Mouse (Mus musculus): Measurements from ENCODE around the gene Mme. TPM values are rescaled to one million over a fixed set of nuclear protein-coding genes. Genes with fewer than 3 reads are reported as not detected.

The Mme gene
- polyA plus RNA-seq, 1 experiment from 2014 or later: 4.4 TPM

- Histone ChIP-seq H3K27me3 (replicated peaks) (no peaks in the 10 kb centered on the region), H3K9me3 (no peaks in the 10 kb centered on the region), H3K4me1 (no peaks in the 10 kb centered on the region), H3K9ac (no peak overlapping the region), H3K27ac (no peak overlapping the region), H3K4me3 (no peak overlapping the region), H3K36me3 (no peaks in the 10 kb centered on the region), H3K4me2 (replicated peaks) (no peak overlapping the region)
- no peak for ATAC-seq (ENCODE audit: low FRiP score, low read depth)
- WGBS: 90% methylated on average over 1 of the region's 1 CpGs
These were observed 118.2 kb downstream of the Mme start for GRCm38 (mm10) chr3:63359512-63359911.

- ATAC-seq (ENCODE audit: low FRiP score, low read depth): no peak
- Histone ChIP-seq H3K9ac (no peak overlapping the region), H3K36me3 (no peaks in the 10 kb centered on the region), H3K27me3 (replicated peaks) (no peaks in the 10 kb centered on the region), H3K4me2 (replicated peaks) (no peak overlapping the region), H3K27ac (no peak overlapping the region), H3K4me3 (no peak overlapping the region), H3K9me3 (no peaks in the 10 kb centered on the region), H3K4me1 (no peaks in the 10 kb centered on the region)
- WGBS: 70% methylated on average over 2 of the region's 2 CpGs
These were observed 143.7 kb downstream of the Mme start for GRCm38 (mm10) chr3:63384989-63385388.

GRCm38 (mm10) chr3:63390774-63391173, 149.4 kb downstream of the Mme start:
- Histone ChIP-seq H3K27ac (no peak overlapping the region), H3K27me3 (replicated peaks) (no peaks in the 10 kb centered on the region), H3K9me3 (no peaks in the 10 kb centered on the region), H3K4me2 (replicated peaks) (no peak overlapping the region), H3K36me3 (no peaks in the 10 kb centered on the region), H3K9ac (no peak overlapping the region), H3K4me1 (no peaks in the 10 kb centered on the region), H3K4me3 (no peak overlapping the region)
- 83% methylated on average over 2 of the region's 2 CpGs for WGBS
- ATAC-seq (ENCODE audit: low FRiP score, low read depth): no peak

- Histone ChIP-seq H3K4me3 (no peak overlapping the region), H3K4me1 (no peaks in the 10 kb centered on the region), H3K27ac (no peak overlapping the region), H3K27me3 (replicated peaks) (no peaks in the 10 kb centered on the region), H3K36me3 (no peaks in the 10 kb centered on the region), H3K4me2 (replicated peaks) (no peak overlapping the region), H3K9me3 (no peaks in the 10 kb centered on the region), H3K9ac (no peak overlapping the region)
- 83% methylated on average over 2 of the region's 2 CpGs for WGBS
- no peak for ATAC-seq (ENCODE audit: low FRiP score, low read depth)
These were observed 150.0 kb downstream of the Mme start for GRCm38 (mm10) chr3:63391348-63391747.

GRCm38 (mm10) chr3:63394424-63394941, 153.1 kb downstream of the Mme start:
- no peak overlapping the region for H3K27ac ChIP-seq
- ATAC-seq (ENCODE audit: low FRiP score, low read depth): no peak
- H3K27me3 ChIP-seq (replicated peaks): no peaks in the 10 kb centered on the region
- no peaks in the 10 kb centered on the region for H3K4me1 ChIP-seq
- H3K4me2 ChIP-seq (replicated peaks): no peak overlapping the region
- H3K4me3 ChIP-seq: no peak overlapping the region
- no peaks in the 10 kb centered on the region for H3K9me3 ChIP-seq
- no peak overlapping the region for H3K9ac ChIP-seq
- no peaks in the 10 kb centered on the region for H3K36me3 ChIP-seq
- WGBS: 89% methylated on average over 4 of the region's 4 CpGs

- Histone ChIP-seq H3K4me1 (no peaks in the 10 kb centered on the region), H3K9me3 (no peaks in the 10 kb centered on the region), H3K4me3 (no peak overlapping the region), H3K27me3 (replicated peaks) (no peaks in the 10 kb centered on the region), H3K27ac (no peak overlapping the region), H3K4me2 (replicated peaks) (no peak overlapping the region), H3K9ac (no peak overlapping the region), H3K36me3 (no peaks in the 10 kb centered on the region)
- WGBS: 85% methylated on average over 4 of the region's 4 CpGs
- no peak for ATAC-seq (ENCODE audit: low FRiP score, low read depth)
These were observed 156.8 kb downstream of the Mme start for GRCm38 (mm10) chr3:63398171-63398570.

GRCm38 (mm10) chr3:63406438-63406837, 165.1 kb downstream of the Mme start:
- no peaks in the 10 kb centered on the region for H3K27me3 ChIP-seq (replicated peaks)
- no peaks in the 10 kb centered on the region for H3K4me1 ChIP-seq
- H3K36me3 ChIP-seq: no peaks in the 10 kb centered on the region
- H3K9me3 ChIP-seq: no peaks in the 10 kb centered on the region
- no peak overlapping the region for H3K9ac ChIP-seq
- 88% methylated on average over 3 of the region's 3 CpGs for WGBS
- ATAC-seq (ENCODE audit: low FRiP score, low read depth): no peak
- no peak overlapping the region for H3K4me2 ChIP-seq (replicated peaks)
- no peak overlapping the region for H3K4me3 ChIP-seq
- H3K27ac ChIP-seq: no peak overlapping the region

GRCm38 (mm10) chr3:63411006-63411405, 169.7 kb downstream of the Mme start:
- Histone ChIP-seq H3K27me3 (replicated peaks) (no peaks in the 10 kb centered on the region), H3K4me3 (no peak overlapping the region), H3K36me3 (no peaks in the 10 kb centered on the region), H3K9ac (no peak overlapping the region), H3K27ac (no peak overlapping the region), H3K9me3 (no peaks in the 10 kb centered on the region), H3K4me1 (no peaks in the 10 kb centered on the region), H3K4me2 (replicated peaks) (no peak overlapping the region)
- WGBS: 88% methylated on average over 4 of the region's 4 CpGs
- ATAC-seq (ENCODE audit: low FRiP score, low read depth): no peak

GRCm38 (mm10) chr3:63412220-63412937, 171.0 kb downstream of the Mme start:
- no peak overlapping the region for H3K27ac ChIP-seq
- H3K4me1 ChIP-seq: no peaks in the 10 kb centered on the region
- ATAC-seq (ENCODE audit: low FRiP score, low read depth): no peak
- H3K4me2 ChIP-seq (replicated peaks): no peak overlapping the region
- H3K9ac ChIP-seq: no peak overlapping the region
- no peaks in the 10 kb centered on the region for H3K27me3 ChIP-seq (replicated peaks)
- no peak overlapping the region for H3K4me3 ChIP-seq
- WGBS: 74% methylated on average over 6 of the region's 6 CpGs
- H3K9me3 ChIP-seq: no peaks in the 10 kb centered on the region
- H3K36me3 ChIP-seq: no peaks in the 10 kb centered on the region

- Histone ChIP-seq H3K27me3 (replicated peaks) (no peaks in the 10 kb centered on the region), H3K9ac (no peak overlapping the region), H3K4me3 (no peak overlapping the region), H3K27ac (no peak overlapping the region), H3K4me1 (no peaks in the 10 kb centered on the region), H3K4me2 (replicated peaks) (no peak overlapping the region), H3K36me3 (no peaks in the 10 kb centered on the region), H3K9me3 (no peaks in the 10 kb centered on the region)
- ATAC-seq (ENCODE audit: low FRiP score, low read depth): no peak
- WGBS: 74% methylated on average over 6 of the region's 6 CpGs
These were observed 171.9 kb downstream of the Mme start for GRCm38 (mm10) chr3:63413046-63413911.

GRCm38 (mm10) chr3:63417284-63417683, 175.9 kb downstream of the Mme start:
- no peak overlapping the region for H3K9ac ChIP-seq
- no peak overlapping the region for H3K4me3 ChIP-seq
- no peaks in the 10 kb centered on the region for H3K36me3 ChIP-seq
- H3K9me3 ChIP-seq: no peaks in the 10 kb centered on the region
- no peak overlapping the region for H3K4me2 ChIP-seq (replicated peaks)
- H3K27me3 ChIP-seq (replicated peaks): no peaks in the 10 kb centered on the region
- H3K4me1 ChIP-seq: no peaks in the 10 kb centered on the region
- no peak overlapping the region for H3K27ac ChIP-seq
- ATAC-seq (ENCODE audit: low FRiP score, low read depth): no peak
- WGBS: 88% methylated on average over 1 of the region's 1 CpGs

- no peaks in the 10 kb centered on the region for H3K27me3 ChIP-seq (replicated peaks)
- no peaks in the 10 kb centered on the region for H3K9me3 ChIP-seq
- H3K9ac ChIP-seq: no peak overlapping the region
- no peak overlapping the region for H3K4me3 ChIP-seq
- H3K36me3 ChIP-seq: no peaks in the 10 kb centered on the region
- ATAC-seq (ENCODE audit: low FRiP score, low read depth): no peak
- no peak overlapping the region for H3K27ac ChIP-seq
- H3K4me2 ChIP-seq (replicated peaks): no peak overlapping the region
- H3K4me1 ChIP-seq: no peaks in the 10 kb centered on the region
These were observed 176.4 kb downstream of the Mme start for GRCm38 (mm10) chr3:63417758-63418157.
